Mouse (Mus musculus) CH12.LX (cell line): ENCODE measurements at regions not wholly inside any gene's neighbourhood (a gene's known extent, or its start where the extent isn't known, plus 50 kb on each side); places are given as distances from the start of the nearest gene placed in this dataset.

ENCODE experiments used
- CTCF ChIP-seq, 2 experiments: IDR thresholded peaks in 1 of 2; conservative IDR thresholded peaks in 1 of 2; 2 replicates each; pipeline ENCODE4 v1.5.1; 2011 to 2012; ENCODE audit warnings: low read depth in 2 of 2, low read length in 2 of 2, improper control_type of control experiment in 1 of 2, inconsistent platforms in 1 of 2, mild to moderate bottlenecking in 1 of 2, moderate library complexity in 1 of 2
- EP300 ChIP-seq: IDR thresholded peaks from 2 replicates; pipeline ENCODE4 v1.6.1; 2011; ENCODE audit warnings: low read length, improper control_type of control experiment
- MAFK ChIP-seq: IDR thresholded peaks from 2 replicates; pipeline ENCODE4 v1.6.1; 2011; ENCODE audit warnings: low read length, improper control_type of control experiment; ENCODE audit not compliant: insufficient replicate concordance
- POLR2AphosphoS2 ChIP-seq: IDR thresholded peaks from 2 replicates; pipeline ENCODE4 v1.6.1; 2011; ENCODE audit warnings: low read depth, low read length, improper control_type of control experiment

- no peak for TF ChIP-seq EP300
- TF ChIP-seq POLR2AphosphoS2: no peak
- no peak for TF ChIP-seq CTCF (conservative IDR thresholded peaks at IDR 0.05 in 1 of 2, IDR thresholded peaks at IDR 0.05 in 1 of 2; ENCODE audit: low read depth in 2 of 2, low read length in 2 of 2)
- TF ChIP-seq MAFK: no peak
Measured at GRCm38 (mm10) chr9:84472696-84473095, 547.8 kb downstream of the Bckdhb start.
